Mouse (Mus musculus) cortical plate, adult 2 months (tissue): ENCODE measurements at regions not wholly inside any gene's neighbourhood (a gene's known extent, or its start where the extent isn't known, plus 50 kb on each side); places are given as distances from the start of the nearest gene placed in this dataset.

ENCODE experiments used
- CTCF ChIP-seq: fragments of 200-500 bp; IDR thresholded peaks from 2 replicates; pipeline ENCODE4 v1.5.1; 2011; ENCODE audit warnings: mild to moderate bottlenecking, control low read depth, low read length; ENCODE audit not compliant: insufficient read depth; ENCODE audit errors: extremely low read depth
- POLR2A ChIP-seq: fragments of 200-500 bp; IDR thresholded peaks from 2 replicates; pipeline ENCODE4 v1.6.1; 2011; ENCODE audit warnings: mild to moderate bottlenecking, low read length, control low read depth; ENCODE audit not compliant: insufficient read depth; ENCODE audit errors: extremely low read depth

DNA sequence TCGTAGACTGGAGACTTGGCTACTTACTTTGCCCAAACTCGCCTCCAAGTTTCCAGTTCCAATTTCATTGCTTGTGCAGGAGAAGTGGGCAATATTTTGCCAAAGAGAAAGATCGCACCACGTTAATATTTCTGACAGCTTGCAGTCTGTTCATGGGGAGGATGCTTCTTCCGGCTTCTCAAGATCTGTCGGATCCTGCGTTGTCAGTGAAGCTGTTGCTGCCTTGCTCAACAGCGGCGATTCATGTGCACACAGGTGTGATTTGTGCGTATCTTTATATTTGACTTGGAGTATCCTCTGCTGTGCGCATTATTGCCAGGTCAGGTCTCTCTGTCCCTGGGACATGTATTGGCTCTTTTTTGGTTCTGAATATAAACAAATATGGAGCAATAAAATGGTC is 118.3 kb downstream of the Btg1 start:
- TF ChIP-seq POLR2A (no peak), CTCF (no peak)
